Mouse (Mus musculus) ES-Bruce4 (cell line): ENCODE results near the gene Gpc6.

Source experiments
- CTCF ChIP-seq: IDR thresholded peaks from one replicate; pipeline ENCODE4 v1.8.1; 2011; ENCODE audit warnings: low read depth, low read length
- EP300 ChIP-seq: IDR thresholded peaks from 2 replicates; pipeline ENCODE4 v1.6.1; 2011; ENCODE audit warnings: low read depth, low read length; ENCODE audit not compliant: insufficient read depth
- POLR2A ChIP-seq: IDR thresholded peaks from one replicate; pipeline ENCODE4 v1.8.1; 2011; ENCODE audit warnings: low read length; ENCODE audit not compliant: insufficient read depth

- TF ChIP-seq CTCF (no peak), POLR2A (no peak), EP300 (no peak)
These were observed 301.8 kb downstream of the Gpc6 start for GRCm38 (mm10) chr14:117226920-117227319.
